In genomic region chr12:71962616-71963015, GRCm38 (mm10) we compare ENCODE assay signal across 25 mouse cellular contexts.
DNase-seq lines count a peak whose midpoint lies in the region; ATAC-seq and TF ChIP-seq lines count a peak whose summit lies in the region.
"Had no signal": no experiment of that assay in that cellular context is flagged by ENCODE, and none has a peak within 500 bp of the region (broad histone marks: within the 10 kb centered on the region; RNA-seq: fewer than 3 reads in every experiment).

No protein-coding gene starts in this region.

- TF ChIP-seq CTCF in layer of hippocampus, adult 2 months (conservative IDR thresholded peaks at IDR 0.05): no peak
- TF ChIP-seq CTCF in liver, postnatal 0 days (IDR thresholded peaks at IDR 0.05; ENCODE audit: low read depth): no peak

- 85% methylated on average over 4 of the region's 4 CpGs for WGBS in liver, postnatal 0 days (ENCODE audit: insufficient replicate concordance)

- ATAC-seq in liver, postnatal 0 days: no peak
- ATAC-seq: activated CD4-positive, CD25-positive, alpha-beta regulatory T cell, adult 4 months; forebrain, embryonic 14.5 days; forebrain, postnatal 0 days had no signal

- peak overlapping the region; percentile 15; the same call in 1 of the 2 replicates for H3K27ac ChIP-seq in layer of hippocampus, adult 2 months
- H3K27ac ChIP-seq in liver, postnatal 0 days (ENCODE audit: low read depth): no peak overlapping the region
- H3K27ac ChIP-seq: embryonic facial prominence, embryonic 12.5 days; embryonic facial prominence, embryonic 15.5 days; gastrocnemius, adult 2 months; heart, embryonic 10.5 days; heart, embryonic 13.5 days; hindbrain, embryonic 15.5 days had no signal

- no peaks in the 10 kb centered on the region for H3K27me3 ChIP-seq in liver, postnatal 0 days (ENCODE audit: insufficient read depth, low read length)
- H3K27me3 ChIP-seq: embryonic facial prominence, embryonic 12.5 days; embryonic facial prominence, embryonic 15.5 days; heart, embryonic 13.5 days; hindbrain, embryonic 15.5 days had no signal

- no peaks in the 10 kb centered on the region for H3K4me1 ChIP-seq in liver, postnatal 0 days (ENCODE audit: insufficient read depth)
- H3K4me1 ChIP-seq: embryonic facial prominence, embryonic 12.5 days had no signal

- no peaks in the 10 kb centered on the region for H3K9me3 ChIP-seq in liver, postnatal 0 days (ENCODE audit: low read length)
- H3K9me3 ChIP-seq: embryonic facial prominence, embryonic 12.5 days; embryonic facial prominence, embryonic 15.5 days; heart, embryonic 10.5 days; heart, embryonic 13.5 days; hindbrain, embryonic 15.5 days had no signal

- H3K4me3 ChIP-seq in layer of hippocampus, adult 2 months: no peak overlapping the region
- H3K4me3 ChIP-seq in liver, postnatal 0 days (ENCODE audit: low read depth, low read length): no peak overlapping the region
- H3K4me3 ChIP-seq: embryonic facial prominence, embryonic 12.5 days; embryonic facial prominence, embryonic 15.5 days; gastrocnemius, adult 2 months; heart, embryonic 10.5 days; heart, embryonic 13.5 days; hindbrain, embryonic 15.5 days had no signal

- H3K36me3 ChIP-seq in liver, postnatal 0 days (replicated peaks; ENCODE audit: insufficient read depth, low read length): peaks cover 24% of the 10 kb centered on the region

- no peak overlapping the region for H3K9ac ChIP-seq in liver, postnatal 0 days (replicated peaks)
- H3K9ac ChIP-seq: embryonic facial prominence, embryonic 12.5 days; embryonic facial prominence, embryonic 15.5 days; forebrain, postnatal 0 days; heart, embryonic 13.5 days; hindbrain, embryonic 15.5 days had no signal

- peak; percentile 61 to 87 for DNase-seq in adrenal gland, adult (ENCODE audit: inconsistent age in 2 of 2, low spot score in 1 of 2)
- no peak for DNase-seq in adrenal gland, postnatal 4 days (ENCODE audit: low spot score in 2 of 2)
- DNase-seq in layer of hippocampus, adult 2 months (ENCODE audit: low spot score in 2 of 2): no peak
- no peak for DNase-seq in layer of hippocampus, postnatal 10 days (ENCODE audit: low spot score in 2 of 2)
- DNase-seq in adrenal gland, postnatal 10 days: peak; percentile 32
- DNase-seq in adrenal gland, postnatal 36 days: peak; percentile 44 to 45
- DNase-seq in liver, postnatal 0 days: no peak
- no peak for DNase-seq in urinary bladder, postnatal 25 days (ENCODE audit: low spot score)
- DNase-seq: cerebellum, adult 11 months; cerebellum, adult 2 months; cerebellum, adult 9-11 months; cerebellum, postnatal 25 days; forebrain, postnatal 0 days; gastrocnemius, adult 2 months; gastrocnemius, postnatal 14 days; heart, adult 18-20 months; heart, postnatal 14 days; heart, postnatal 4 days had no signal

- no peak for TF ChIP-seq EP300 in liver, postnatal 0 days (IDR thresholded peaks at IDR 0.05; ENCODE audit: low read depth)

- no peak overlapping the region for H3K4me2 ChIP-seq in liver, postnatal 0 days (ENCODE audit: low read depth, low read length)
- H3K4me2 ChIP-seq: embryonic facial prominence, embryonic 12.5 days; embryonic facial prominence, embryonic 15.5 days; heart, embryonic 13.5 days; hindbrain, embryonic 15.5 days had no signal

Comparison
In these comparisons a context has a peak if more than half of its experiments do, and no peak if none do; other contexts are left out.
1. DNase-seq: peak in adrenal gland, adult (2 of 2), adrenal gland, postnatal 10 days (single experiment) and adrenal gland, postnatal 36 days (2 of 2); none in adrenal gland, postnatal 4 days (0 of 2), layer of hippocampus, adult 2 months (0 of 2), layer of hippocampus, postnatal 10 days (0 of 2), liver, postnatal 0 days (single experiment) and urinary bladder, postnatal 25 days (single experiment).